Mouse (Mus musculus): ENCODE data around the gene Atp1a2.

GRCm38 (mm10) chr1:172229215-172229614, 68.6 kb downstream of the Atp1a2 start:
- TF ChIP-seq CTCF (IDR thresholded peaks at IDR 0.05; ENCODE audit: borderline replicate concordance, extremely low read depth, insufficient read depth, insufficient read length) (no peak), POLR2A (IDR thresholded peaks at IDR 0.05; ENCODE audit: borderline replicate concordance, extremely low read depth, insufficient read depth, insufficient read length, poor library complexity, severe bottlenecking) (no peak)

Data from brain, embryonic 14.5 days (tissue).